Mouse (Mus musculus) kidney, embryonic 14.5 days (tissue): ENCODE results near the gene Fgfbp3. TPM values are rescaled to one million over a fixed set of nuclear protein-coding genes. Genes with fewer than 3 reads are reported as not detected.

Source experiments
- ATAC-seq: fragments of 200-750 bp; cut with Nextera tagmentation; 2 replicates; pipeline ENCODE4 v1.8.0; 2017; ENCODE audit warnings: moderate number of reproducible peaks, mild to moderate bottlenecking, moderate TSS enrichment, moderate library complexity; ENCODE audit not compliant: low FRiP score, low TSS enrichment
- H3K27ac ChIP-seq: fragments of 300-500 bp; sonication (generic); 2 replicates; pipeline ENCODE4 v1.5.1; 2014; ENCODE audit warnings: low read depth, mild to moderate bottlenecking, low read length, moderate library complexity, mixed read lengths
- H3K27me3 ChIP-seq: fragments of 300-500 bp; sonication (generic); 2 replicates; pipeline ENCODE4 v1.6.1; 2014; ENCODE audit warnings: mild to moderate bottlenecking, low read length; ENCODE audit not compliant: control insufficient read depth, insufficient read depth
- H3K36me3 ChIP-seq: fragments of 300-500 bp; sonication (generic); 2 replicates; pipeline ENCODE4 v1.6.1; 2014; ENCODE audit warnings: low read length, mixed read lengths; ENCODE audit not compliant: control insufficient read depth, insufficient read depth
- H3K4me1 ChIP-seq: fragments of 300-500 bp; sonication (generic); 2 replicates; pipeline ENCODE4 v1.6.1; 2014; ENCODE audit warnings: low read length, mixed read lengths; ENCODE audit not compliant: control insufficient read depth, insufficient read depth
- H3K4me2 ChIP-seq: fragments of 300-500 bp; sonication (generic); replicated peaks from 2 replicates; pipeline ENCODE4 v1.6.1; 2014; ENCODE audit warnings: low read depth, mild to moderate bottlenecking, low read length
- H3K4me3 ChIP-seq: fragments of 300-500 bp; sonication (generic); 2 replicates; pipeline ENCODE4 v1.5.1; 2014; ENCODE audit warnings: mild to moderate bottlenecking, low read length
- H3K9ac ChIP-seq: fragments of 300-500 bp; sonication (generic); 2 replicates; pipeline ENCODE4 v1.6.1; 2014; ENCODE audit warnings: low read depth, mild to moderate bottlenecking, low read length, moderate library complexity
- H3K9me3 ChIP-seq: fragments of 300-500 bp; sonication (generic); 2 replicates; pipeline ENCODE4 v1.6.1; 2016; ENCODE audit warnings: low read length; ENCODE audit not compliant: control insufficient read depth
- WGBS: fragments of 180-500 bp; shearing (Covaris S2); extraction: QIAGEN DNeasy Blood & Tissue Kit; methylation state at CpG from one replicate; pipeline ENCODE4 v1.1.7; 2014; 5-methylcytosine and 5-hydroxymethylcytosine counted together
- polyA plus RNA-seq: library from polyadenylated mRNA; unstranded; fragments of >200 nt; fragmentation: Nextera tagmentation; extraction: Ambion mirVana; gene quantifications from 2 replicates; pipeline ENCODE4 v1.2.1, GENCODE M21; 2014

Fgfbp3 gene
- polyA plus RNA-seq, 1 experiment from 2014 or later: 4.9 TPM

DNA sequence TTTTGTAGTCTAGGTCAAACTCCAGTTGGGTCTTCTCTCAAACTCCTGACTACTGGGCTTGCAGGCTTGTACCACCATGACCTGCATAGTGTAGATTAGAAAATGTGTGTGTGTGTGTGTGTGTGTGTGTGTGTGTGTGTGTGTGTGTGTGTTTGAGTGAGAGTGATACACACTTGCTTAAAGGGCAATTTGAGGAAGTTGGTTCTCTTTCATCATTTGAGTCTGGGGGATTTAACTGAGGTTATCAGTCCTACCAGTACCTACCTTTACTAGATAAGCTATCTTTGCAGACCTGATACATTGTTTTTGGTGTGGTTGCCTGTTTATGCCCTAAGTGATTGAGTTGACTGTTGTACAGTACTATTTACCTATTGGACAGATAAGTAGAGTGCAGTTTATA lies 12.7 kb upstream of the Fgfbp3 start:
- Histone ChIP-seq H3K27ac (no peak overlapping the region), H3K4me2 (no peak overlapping the region), H3K9ac (no peak overlapping the region), H3K4me1 (peaks cover 7% of the 10 kb centered on the region), H3K9me3 (no peaks in the 10 kb centered on the region), H3K4me3 (no peak overlapping the region), H3K27me3 (no peaks in the 10 kb centered on the region), H3K36me3 (no peaks in the 10 kb centered on the region)
- ATAC-seq: no peak

DNA sequence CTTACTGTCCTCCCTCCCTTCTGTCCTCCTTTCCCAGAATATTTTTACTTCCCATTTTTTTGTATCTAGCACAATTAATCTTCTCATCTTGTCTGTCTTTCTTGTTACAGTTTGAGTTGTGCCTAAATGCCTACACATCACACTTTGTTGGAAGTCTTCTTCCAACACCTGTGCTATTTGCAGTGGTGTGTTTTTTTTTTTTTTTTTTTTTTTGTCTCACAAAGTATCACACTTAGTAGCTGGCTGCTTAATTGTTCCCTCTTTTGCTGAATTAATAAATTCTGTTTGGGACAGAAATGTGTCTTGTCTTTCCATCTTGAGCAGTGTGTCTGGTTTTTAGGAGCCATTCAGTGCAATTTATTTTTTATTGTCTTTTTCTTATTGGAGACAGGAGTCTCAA lies 10.4 kb upstream of the Fgfbp3 start:
- Histone ChIP-seq H3K27ac (no peak overlapping the region), H3K9me3 (no peaks in the 10 kb centered on the region), H3K9ac (no peak overlapping the region), H3K4me3 (no peak overlapping the region), H3K4me1 (peaks cover 12% of the 10 kb centered on the region), H3K27me3 (no peaks in the 10 kb centered on the region), H3K4me2 (no peak overlapping the region), H3K36me3 (no peaks in the 10 kb centered on the region)
- ATAC-seq: no peak

DNA sequence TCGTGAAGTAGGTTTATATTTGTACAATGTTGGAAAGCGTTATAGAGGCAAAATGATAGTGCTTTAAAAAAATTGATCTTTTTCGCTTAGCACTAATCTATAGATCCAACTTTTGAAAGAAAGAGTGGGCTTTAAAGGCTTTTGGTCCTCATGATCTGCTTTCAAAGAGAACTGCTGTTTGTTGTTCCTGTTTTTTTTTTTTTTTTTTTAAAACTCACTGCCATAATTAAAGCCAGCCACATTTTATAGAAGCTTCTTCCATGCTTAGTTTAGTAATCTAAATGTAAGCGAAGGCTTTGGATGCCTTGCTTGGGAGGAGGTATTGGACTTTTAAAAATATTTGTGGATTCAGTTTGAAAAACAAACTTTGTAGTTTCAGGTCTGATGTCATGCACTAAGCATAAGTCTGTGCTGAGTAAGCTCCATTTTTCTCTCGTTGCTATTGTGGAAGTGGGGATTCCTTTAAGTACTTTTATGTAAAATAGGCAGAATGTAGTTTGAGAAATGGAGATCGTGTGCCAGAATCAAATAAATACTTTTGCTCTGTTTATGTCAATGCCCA lies 8.5 kb upstream of the Fgfbp3 start:
- Histone ChIP-seq H3K9ac (no peak overlapping the region; the same call in 1 of the 2 replicates), H3K36me3 (no peaks in the 10 kb centered on the region), H3K4me2 (peak overlapping the region; percentile 81; the same call in 1 of the 2 replicates), H3K27ac (no peak overlapping the region), H3K27me3 (no peaks in the 10 kb centered on the region), H3K4me3 (peak overlapping the region; percentile 93; the same call in 1 of the 2 replicates), H3K9me3 (no peaks in the 10 kb centered on the region), H3K4me1 (peaks cover 12% of the 10 kb centered on the region)
- 85% methylated on average over 6 of the region's 6 CpGs for WGBS
- ATAC-seq: no peak

DNA sequence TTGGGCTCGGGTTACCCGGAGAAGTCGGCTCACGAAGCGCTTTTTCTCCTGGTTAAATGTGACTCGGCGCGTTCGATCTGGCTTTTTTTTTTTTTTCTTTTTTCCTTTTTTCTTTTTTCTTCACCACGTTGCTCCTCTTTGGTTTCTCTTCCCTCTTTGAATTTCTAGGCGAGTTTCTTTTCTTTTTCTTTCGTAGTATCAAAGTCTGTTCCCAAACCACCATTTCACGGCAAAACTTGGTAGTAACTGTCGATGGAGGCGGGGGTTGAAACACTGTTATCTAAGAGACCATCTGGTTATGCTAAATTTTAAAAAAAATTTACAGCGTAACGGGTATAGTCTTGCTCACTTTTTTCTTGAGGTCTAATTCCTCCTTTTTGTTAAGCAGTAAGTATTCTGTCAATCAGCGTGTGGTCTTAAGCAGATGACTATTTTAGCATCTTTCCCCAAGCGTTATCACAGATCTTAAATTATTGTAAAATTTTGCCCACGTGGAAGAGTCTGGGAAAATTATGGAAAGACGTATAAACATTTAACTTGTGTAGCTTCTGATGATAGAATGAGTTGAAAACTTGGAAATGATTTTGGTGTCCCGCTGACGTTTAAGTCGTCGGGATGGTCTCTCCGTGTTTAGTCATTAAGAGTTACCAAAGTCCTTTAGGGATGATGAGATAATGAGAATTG lies 7.3 kb upstream of the Fgfbp3 start:
- WGBS: 2% methylated on average over 26 of the region's 26 CpGs
- peak overlapping the region; percentile 92 for H3K27ac ChIP-seq
- H3K9ac ChIP-seq: peak overlapping the region; percentile 89
- no peaks in the 10 kb centered on the region for H3K9me3 ChIP-seq
- H3K36me3 ChIP-seq: no peaks in the 10 kb centered on the region
- ATAC-seq: no peak
- no peaks in the 10 kb centered on the region for H3K27me3 ChIP-seq
- H3K4me2 ChIP-seq: peak overlapping the region; percentile 81
- H3K4me1 ChIP-seq: peaks cover 12% of the 10 kb centered on the region
- peak overlapping the region; percentile 93 for H3K4me3 ChIP-seq

DNA sequence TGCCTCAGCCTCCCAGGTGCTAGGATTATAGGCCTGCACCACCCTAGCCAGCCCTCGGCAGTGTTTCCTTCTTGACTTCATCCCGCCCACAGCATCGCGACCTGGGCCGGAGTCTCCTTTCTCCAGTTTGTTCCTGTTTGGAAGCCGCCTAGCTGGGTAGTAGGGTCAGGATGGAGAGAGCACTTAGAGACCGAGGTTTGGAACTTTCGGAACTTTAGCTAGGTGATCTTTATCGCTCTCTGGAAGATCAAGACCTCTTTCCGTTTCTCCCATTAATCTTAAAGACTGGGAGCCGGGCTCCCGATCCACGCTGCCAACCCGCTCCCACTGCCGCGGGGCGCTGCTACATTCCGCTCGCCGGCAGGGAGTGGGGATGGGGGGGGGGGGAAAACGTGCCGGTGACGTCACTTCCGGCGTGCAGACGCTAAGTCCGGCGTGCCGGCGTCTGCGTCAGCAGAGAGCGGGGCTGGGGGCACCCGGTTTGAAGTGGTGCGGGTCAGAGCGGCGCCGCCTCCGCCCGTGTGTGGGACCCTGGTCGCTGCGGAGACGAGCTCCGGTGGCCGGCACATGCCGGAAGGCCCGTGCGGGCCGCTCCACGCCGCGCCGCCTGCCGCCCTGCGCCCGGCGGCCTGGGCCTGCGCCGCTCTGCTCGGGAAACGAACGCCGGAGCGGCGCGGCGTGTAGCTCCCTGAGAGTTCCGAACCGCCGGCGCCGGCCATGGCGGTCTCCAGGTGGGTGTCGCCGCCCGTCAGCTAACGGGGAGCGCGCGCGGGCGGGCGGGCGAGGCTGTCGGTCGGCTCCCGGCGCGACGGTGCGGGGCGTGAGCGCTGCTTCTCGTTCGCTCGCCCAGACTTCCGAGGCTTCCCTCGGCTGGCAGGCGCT lies 6.5 kb upstream of the Fgfbp3 start, which contains the start of gene Btaf1:
Gene Btaf1 (plus strand): TSS at position 409 of the 882 bp plus-strand sequence.
- Histone ChIP-seq H3K27me3 (no peaks in the 10 kb centered on the region), H3K9ac (peak within 1 kb of the TSS; percentile 89), H3K4me1 (peaks cover 12% of the 10 kb centered on the region), H3K4me2 (peak within 1 kb of the TSS; percentile 81), H3K4me3 (peak within 1 kb of the TSS; percentile 93), H3K27ac (peak within 1 kb of the TSS; percentile 92), H3K9me3 (no peaks in the 10 kb centered on the region), H3K36me3 (no peaks in the 10 kb centered on the region)
- under 1% methylated on average over 76 of the region's 98 CpGs for WGBS
- peak; percentile 97 for ATAC-seq

DNA sequence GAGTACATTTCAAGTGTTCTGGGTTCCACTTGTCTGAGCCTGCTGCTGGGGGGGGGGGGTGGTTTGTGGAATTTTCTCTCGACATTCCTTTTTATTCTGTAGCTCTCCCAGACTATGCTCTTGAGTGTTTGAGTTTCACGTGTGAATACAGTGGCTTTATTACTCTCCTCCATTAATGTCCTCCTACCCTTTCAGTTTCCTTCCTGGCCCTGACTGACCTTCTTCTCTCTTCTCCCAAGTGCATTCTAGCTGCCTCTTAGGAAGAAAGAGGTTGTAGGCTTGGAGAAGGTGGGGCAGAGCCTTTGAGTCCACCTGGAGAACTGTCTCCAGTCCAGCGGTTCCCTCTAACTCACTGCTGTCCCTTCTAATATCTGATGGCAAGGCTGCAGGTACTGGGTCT lies 3.5 kb upstream of the Fgfbp3 start:
- no peaks in the 10 kb centered on the region for H3K36me3 ChIP-seq
- no peak overlapping the region for H3K9ac ChIP-seq
- H3K9me3 ChIP-seq: no peaks in the 10 kb centered on the region
- H3K27ac ChIP-seq: no peak overlapping the region
- no peak overlapping the region for H3K4me3 ChIP-seq
- ATAC-seq: no peak
- 60% methylated on average over 3 of the region's 3 CpGs for WGBS
- H3K4me1 ChIP-seq: peaks cover 18% of the 10 kb centered on the region
- H3K4me2 ChIP-seq: no peak overlapping the region
- no peaks in the 10 kb centered on the region for H3K27me3 ChIP-seq

DNA sequence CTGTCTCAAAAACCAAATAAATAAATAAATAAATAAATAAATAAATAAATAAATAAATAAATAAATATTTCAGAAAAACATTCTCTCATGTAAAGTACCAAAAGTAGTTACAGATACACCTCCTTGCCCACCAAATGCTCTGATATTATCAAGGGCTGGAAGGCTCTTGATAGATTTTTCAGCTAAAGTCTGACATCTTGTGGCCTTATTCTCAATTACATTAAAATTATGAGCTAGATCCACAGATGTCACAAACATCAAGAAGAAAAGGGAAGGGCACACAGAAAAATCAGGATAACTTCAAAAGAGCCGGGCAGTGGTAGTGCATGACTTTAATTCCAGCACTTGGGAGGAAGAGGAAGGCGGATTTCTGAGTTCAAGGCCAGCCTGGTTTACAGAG lies 2.6 kb upstream of the Fgfbp3 start:
- no peak overlapping the region for H3K27ac ChIP-seq
- 53% methylated on average over 2 of the region's 2 CpGs for WGBS
- no peak for ATAC-seq
- H3K4me3 ChIP-seq: no peak overlapping the region
- peaks cover 10% of the 10 kb centered on the region for H3K4me1 ChIP-seq
- H3K9ac ChIP-seq: no peak overlapping the region
- H3K27me3 ChIP-seq: no peaks in the 10 kb centered on the region
- H3K4me2 ChIP-seq: no peak overlapping the region
- no peaks in the 10 kb centered on the region for H3K9me3 ChIP-seq
- no peaks in the 10 kb centered on the region for H3K36me3 ChIP-seq

DNA sequence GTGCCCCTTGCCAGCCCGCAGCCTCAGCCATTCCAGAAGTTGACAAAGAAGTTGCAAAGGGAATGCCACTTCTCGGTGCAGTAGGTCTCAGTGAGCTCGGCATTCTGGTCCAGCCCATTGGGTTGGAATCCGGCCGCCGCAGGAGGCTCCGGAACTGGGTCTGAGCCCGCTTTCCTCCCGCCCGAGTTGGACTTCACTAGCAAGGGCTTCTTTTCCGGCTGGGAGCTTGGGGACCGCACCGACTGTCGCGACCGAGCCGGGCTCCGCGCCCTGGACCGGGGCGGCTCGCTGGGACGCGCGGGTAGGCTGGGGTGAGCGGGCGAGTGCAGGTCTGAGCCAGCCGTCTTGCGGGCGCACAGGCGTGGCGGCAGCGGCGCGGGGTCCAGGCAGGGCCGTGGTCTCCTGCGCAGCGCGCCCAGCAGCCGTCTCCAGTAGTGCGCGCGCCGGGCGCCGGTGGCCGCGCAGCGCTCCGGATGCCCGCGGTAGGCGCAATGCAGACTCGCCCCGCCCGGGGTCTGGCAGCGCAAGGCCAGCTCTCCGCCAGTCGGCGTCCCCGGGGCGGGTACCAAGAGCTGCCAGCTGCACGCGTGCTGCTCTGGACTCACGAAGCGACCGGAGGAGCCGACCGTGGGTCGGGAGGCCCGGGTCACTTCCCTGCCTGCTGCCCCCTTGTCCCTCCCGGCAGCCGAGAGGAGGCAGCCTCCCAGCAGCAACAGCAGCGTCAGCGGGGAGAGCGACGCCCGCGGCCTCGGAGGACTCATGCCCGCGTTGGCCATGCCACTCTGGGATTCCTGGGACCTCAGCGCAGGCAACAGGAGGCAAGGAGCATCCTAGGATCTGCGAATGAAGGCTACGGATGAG lies 744 bp downstream of the Fgfbp3 start:
- Histone ChIP-seq H3K4me2 (peak overlapping the region; percentile 57), H3K27ac (peak overlapping the region; percentile 89), H3K36me3 (no peaks in the 10 kb centered on the region), H3K4me1 (peaks cover 6% of the 10 kb centered on the region; the same call in 1 of the 2 replicates), H3K9ac (peak overlapping the region; percentile 88), H3K4me3 (peak overlapping the region; percentile 90), H3K9me3 (no peaks in the 10 kb centered on the region), H3K27me3 (no peaks in the 10 kb centered on the region)
- ATAC-seq: peak; percentile 90
- under 1% methylated on average over 83 of the region's 85 CpGs for WGBS
